Mouse (Mus musculus) stomach, postnatal 0 days (tissue): ENCODE measurements around the gene Grem2. TPM values are rescaled to one million over a fixed set of nuclear protein-coding genes. Genes with fewer than 3 reads are reported as not detected.

ENCODE experiments used
- ATAC-seq: fragments of 200-750 bp; cut with Nextera tagmentation; 2 replicates; pipeline ENCODE4 v1.8.0; 2017; ENCODE audit not compliant: low FRiP score, low TSS enrichment
- DNase-seq: peaks from one replicate; pipeline ENCODE4 v3.0.0-alpha.2; 2016; ENCODE audit warnings: low spot score
- H3K27ac ChIP-seq: fragments of 300-500 bp; sonication (generic); replicated peaks from 2 replicates; pipeline ENCODE4 v1.5.1; 2014; ENCODE audit warnings: mild to moderate bottlenecking, control low read depth
- H3K27me3 ChIP-seq: fragments of 300-500 bp; sonication (generic); 2 replicates; pipeline ENCODE4 v1.6.1; 2014; ENCODE audit warnings: low read length; ENCODE audit not compliant: control insufficient read depth, insufficient read depth
- H3K36me3 ChIP-seq: fragments of 300-500 bp; sonication (generic); 2 replicates; pipeline ENCODE4 v1.6.1; 2014; ENCODE audit warnings: low read length, mixed read lengths; ENCODE audit not compliant: control insufficient read depth, insufficient read depth
- H3K4me1 ChIP-seq: fragments of 300-500 bp; sonication (generic); replicated peaks from 2 replicates; pipeline ENCODE4 v1.6.1; 2014; ENCODE audit warnings: antibody characterized with exemption; ENCODE audit not compliant: control insufficient read depth, insufficient read depth
- H3K4me2 ChIP-seq: fragments of 300-500 bp; sonication (generic); replicated peaks from 2 replicates; pipeline ENCODE4 v1.6.1; 2014; ENCODE audit warnings: low read depth, mild to moderate bottlenecking, control low read depth, moderate library complexity
- H3K4me3 ChIP-seq: fragments of 300-500 bp; sonication (generic); 2 replicates; pipeline ENCODE4 v1.5.1; 2014; ENCODE audit warnings: low read depth, low read length, control low read depth
- H3K9ac ChIP-seq: fragments of 300-500 bp; sonication (generic); 2 replicates; pipeline ENCODE4 v1.6.1; 2014; ENCODE audit warnings: mild to moderate bottlenecking, low read length, control low read depth, mixed read lengths
- H3K9me3 ChIP-seq: fragments of 300-500 bp; sonication (generic); 2 replicates; pipeline ENCODE4 v1.6.1; 2016; ENCODE audit warnings: low read length; ENCODE audit not compliant: control insufficient read depth
- CTCF ChIP-seq: IDR thresholded peaks from 2 replicates; pipeline ENCODE4 v1.5.1; 2016; ENCODE audit warnings: antibody characterized with exemption, low read depth, mild to moderate bottlenecking, moderate library complexity
- EP300 ChIP-seq: optimal IDR thresholded peaks from 2 replicates; pipeline ENCODE3; 2016; ENCODE audit warnings: antibody characterized with exemption
- WGBS: fragments of 180-500 bp; shearing (Covaris S2); extraction: QIAGEN DNeasy Blood & Tissue Kit; methylation state at CpG from one replicate; pipeline ENCODE4 v1.1.7; 2014; 5-methylcytosine and 5-hydroxymethylcytosine counted together
- polyA plus RNA-seq: library from polyadenylated mRNA; unstranded; fragments of >200 nt; fragmentation: Nextera tagmentation; extraction: Ambion mirVana; gene quantifications from 2 replicates; pipeline ENCODE4 v1.2.1, GENCODE M21; 2015

The Grem2 gene
- polyA plus RNA-seq, 1 experiment from 2014 or later: 5.4 TPM

DNA sequence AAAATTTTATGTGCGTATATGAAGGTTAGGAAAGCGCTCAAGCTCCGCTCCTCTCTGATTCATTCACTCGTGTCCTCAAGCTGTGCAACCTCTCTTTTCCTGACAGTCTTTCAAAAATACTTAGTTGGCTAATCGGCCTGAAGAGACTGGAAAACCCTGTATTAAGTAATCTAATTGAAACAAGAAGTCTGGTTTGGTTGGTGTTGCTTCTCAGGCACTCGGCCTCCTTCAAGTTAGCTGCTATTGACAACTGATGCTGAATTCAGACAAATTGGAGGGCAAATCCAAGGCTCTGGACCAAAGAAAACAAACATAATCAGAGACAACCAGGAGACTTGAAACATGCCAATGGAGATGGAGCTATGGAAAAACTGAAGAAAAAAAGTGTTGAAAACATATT, 76.8 kb downstream of the Grem2 start:
- WGBS: 85% methylated on average over 6 of the region's 6 CpGs
- Histone ChIP-seq H3K4me3 (no peak overlapping the region), H3K36me3 (no peaks in the 10 kb centered on the region), H3K9ac (no peak overlapping the region), H3K27ac (no peak overlapping the region), H3K27me3 (no peaks in the 10 kb centered on the region), H3K4me1 (no peaks in the 10 kb centered on the region), H3K4me2 (no peak overlapping the region), H3K9me3 (no peaks in the 10 kb centered on the region)
- DNase-seq: no peak
- ATAC-seq: no peak
- TF ChIP-seq CTCF (no peak), EP300 (no peak)

DNA sequence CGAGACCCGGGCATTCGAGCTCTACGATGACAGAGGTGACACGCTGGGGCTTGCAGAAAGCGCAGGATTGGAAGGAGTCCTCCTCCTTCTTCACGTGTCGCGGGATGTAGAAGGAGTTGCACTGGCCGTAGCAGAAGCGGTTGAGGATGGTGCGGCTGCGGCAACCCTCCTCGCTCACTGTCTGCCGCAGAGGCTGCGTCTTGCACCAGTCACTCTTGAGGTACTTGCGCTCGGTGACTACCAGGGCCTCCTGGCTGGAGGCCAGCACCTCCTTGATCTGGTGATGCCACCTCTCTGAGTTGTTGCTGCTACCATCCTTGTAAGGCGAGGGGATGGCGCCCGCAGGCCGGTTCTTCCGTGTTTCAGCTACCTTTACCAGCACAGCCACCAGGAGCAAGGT, 84.8 kb downstream of the Grem2 start:
- DNase-seq (no peak), ATAC-seq (no peak)
- no peak overlapping the region for H3K4me2 ChIP-seq
- WGBS: 92% methylated on average over 23 of the region's 23 CpGs
- no peak overlapping the region for H3K9ac ChIP-seq
- no peaks in the 10 kb centered on the region for H3K27me3 ChIP-seq
- no peaks in the 10 kb centered on the region for H3K36me3 ChIP-seq
- TF ChIP-seq EP300: no peak
- no peak for TF ChIP-seq CTCF
- no peak overlapping the region for H3K27ac ChIP-seq
- no peaks in the 10 kb centered on the region for H3K9me3 ChIP-seq
- no peak overlapping the region for H3K4me3 ChIP-seq
- no peaks in the 10 kb centered on the region for H3K4me1 ChIP-seq

DNA sequence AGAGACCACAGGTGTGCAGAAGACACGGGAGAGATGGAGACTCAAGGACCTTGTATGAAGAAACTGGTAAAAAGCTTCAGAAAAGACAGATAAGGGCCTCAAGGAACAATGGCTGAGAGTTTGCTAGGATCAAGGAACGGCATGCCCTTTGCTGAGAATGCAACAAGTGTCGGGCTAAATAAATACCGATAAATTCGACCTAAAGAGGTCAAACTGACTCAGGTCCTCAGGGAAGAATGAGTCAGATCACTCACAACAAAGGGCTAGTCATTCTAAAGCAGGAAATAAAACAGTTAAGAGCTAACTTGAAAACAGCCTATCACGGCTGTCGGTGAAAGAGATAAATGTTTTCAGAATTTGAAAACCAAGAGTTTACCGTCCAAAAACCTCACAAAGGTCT, 95.1 kb downstream of the Grem2 start:
- no peaks in the 10 kb centered on the region for H3K27me3 ChIP-seq
- WGBS: 26% methylated on average over 8 of the region's 8 CpGs
- H3K9me3 ChIP-seq: no peaks in the 10 kb centered on the region
- no peaks in the 10 kb centered on the region for H3K4me1 ChIP-seq
- no peak overlapping the region; the same call in 1 of the 2 replicates for H3K4me2 ChIP-seq
- no peak overlapping the region for H3K4me3 ChIP-seq
- H3K27ac ChIP-seq: no peak overlapping the region
- peak; percentile 94 for ATAC-seq
- DNase-seq: no peak
- no peak for TF ChIP-seq EP300
- no peak for TF ChIP-seq CTCF
- no peaks in the 10 kb centered on the region for H3K36me3 ChIP-seq
- no peak overlapping the region for H3K9ac ChIP-seq

DNA sequence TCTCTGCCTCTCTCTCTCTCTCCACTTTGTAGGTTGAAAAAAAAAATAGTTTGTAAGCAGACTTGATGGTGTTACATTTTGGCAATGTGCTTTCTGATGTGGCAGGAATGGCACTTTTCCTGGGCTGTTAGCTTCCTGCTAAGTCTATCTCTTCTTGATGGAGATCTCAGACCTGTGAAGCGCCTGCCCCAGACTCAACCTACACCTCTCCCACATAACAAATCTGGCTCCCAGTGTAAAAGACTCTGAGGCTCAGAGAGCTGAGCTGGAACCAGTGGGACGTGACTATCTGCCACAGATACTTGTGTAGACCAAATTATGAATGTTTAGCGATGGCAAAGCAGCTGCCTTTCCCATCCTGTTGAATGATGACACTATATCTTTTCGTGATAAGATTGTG, 109.8 kb downstream of the Grem2 start:
- Histone ChIP-seq H3K4me2 (no peak overlapping the region), H3K36me3 (no peaks in the 10 kb centered on the region), H3K9ac (no peak overlapping the region), H3K9me3 (no peaks in the 10 kb centered on the region), H3K27ac (no peak overlapping the region), H3K4me3 (no peak overlapping the region), H3K27me3 (no peaks in the 10 kb centered on the region), H3K4me1 (no peaks in the 10 kb centered on the region)
- 80% methylated on average over 4 of the region's 4 CpGs for WGBS
- no peak for DNase-seq
- TF ChIP-seq EP300 (no peak), CTCF (no peak)
- no peak for ATAC-seq

DNA sequence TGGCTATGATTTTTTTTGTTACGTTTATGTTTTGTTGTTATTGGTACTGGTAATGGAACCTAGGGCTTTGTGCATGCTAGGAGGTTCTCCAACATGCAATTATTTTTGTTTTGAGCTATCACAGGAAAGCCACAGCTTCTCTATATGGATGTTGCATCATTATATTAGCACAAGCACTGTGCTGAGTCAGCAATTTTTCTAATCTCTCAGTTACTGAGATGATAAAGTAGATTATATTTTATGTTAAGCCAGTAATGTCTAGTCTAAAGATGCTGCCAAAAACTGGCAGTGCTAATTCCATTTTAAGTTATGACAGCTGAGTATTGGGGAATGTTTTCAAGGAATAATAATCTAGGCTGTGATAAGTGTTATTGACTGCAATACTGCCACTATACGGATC, 133.0 kb downstream of the Grem2 start:
- DNase-seq (no peak), ATAC-seq (no peak)
- Histone ChIP-seq H3K4me1 (no peaks in the 10 kb centered on the region), H3K9ac (no peak overlapping the region), H3K9me3 (no peaks in the 10 kb centered on the region), H3K27ac (no peak overlapping the region), H3K36me3 (no peaks in the 10 kb centered on the region), H3K4me3 (no peak overlapping the region), H3K4me2 (no peak overlapping the region), H3K27me3 (no peaks in the 10 kb centered on the region)
- TF ChIP-seq CTCF: no peak
- TF ChIP-seq EP300: no peak
- 87% methylated on average over 2 of the region's 2 CpGs for WGBS
